Mouse (Mus musculus) Patski (cell line): ENCODE measurements around the gene Cog2. TPM values are rescaled to one million over a fixed set of nuclear protein-coding genes. Genes with fewer than 3 reads are reported as not detected.
A peak's percentile ranks its signal among the peaks of the same experiment; 100 is the strongest.

Experiments
- ATAC-seq: fragments of 100-300 bp; one replicate; pipeline ENCODE4 v1.8.0; 2021
- CTCF ChIA-PET: fragments of 350-600 bp; sonication (Branson Sonifier 250); formaldehyde crosslinking; loops from one replicate; lab custom pipeline; 2022; ENCODE audit warnings: inconsistent platforms; lab: Charles Lee
- POLR2A ChIA-PET: fragments of 350-600 bp; sonication (Branson Sonifier 250); formaldehyde crosslinking; loops from one replicate; lab custom pipeline; 2022; ENCODE audit warnings: antibody characterized with exemption, inconsistent platforms; lab: Charles Lee
- DNase-seq: peaks from one replicate; pipeline ENCODE4 v3.0.0-alpha.2; 2011; ENCODE audit warnings: low read depth, low spot score
- H3K27me3 ChIP-seq: fragments of 371-371 bp; one replicate; pipeline ENCODE4 v1.5.1; 2021
- CTCF ChIP-seq: fragments of 100-300 bp; IDR thresholded peaks from one replicate; pipeline ENCODE4 v1.5.1; 2021
- in situ Hi-C: fragments of 300-500 bp; cut with MboI; formaldehyde crosslinking; loops from 3 replicates; pipeline ENCODE4 v1.11.1; 2018; ENCODE audit warnings: low pct_unique_long_range_greater_than_20kb, mixed read lengths
- polyA plus RNA-seq: library from polyadenylated mRNA; unstranded; gene quantifications from one replicate; pipeline ENCODE4 v1.2.3, GENCODE M21; 2021

The Cog2 gene
- 41.6 TPM for polyA plus RNA-seq

DNA sequence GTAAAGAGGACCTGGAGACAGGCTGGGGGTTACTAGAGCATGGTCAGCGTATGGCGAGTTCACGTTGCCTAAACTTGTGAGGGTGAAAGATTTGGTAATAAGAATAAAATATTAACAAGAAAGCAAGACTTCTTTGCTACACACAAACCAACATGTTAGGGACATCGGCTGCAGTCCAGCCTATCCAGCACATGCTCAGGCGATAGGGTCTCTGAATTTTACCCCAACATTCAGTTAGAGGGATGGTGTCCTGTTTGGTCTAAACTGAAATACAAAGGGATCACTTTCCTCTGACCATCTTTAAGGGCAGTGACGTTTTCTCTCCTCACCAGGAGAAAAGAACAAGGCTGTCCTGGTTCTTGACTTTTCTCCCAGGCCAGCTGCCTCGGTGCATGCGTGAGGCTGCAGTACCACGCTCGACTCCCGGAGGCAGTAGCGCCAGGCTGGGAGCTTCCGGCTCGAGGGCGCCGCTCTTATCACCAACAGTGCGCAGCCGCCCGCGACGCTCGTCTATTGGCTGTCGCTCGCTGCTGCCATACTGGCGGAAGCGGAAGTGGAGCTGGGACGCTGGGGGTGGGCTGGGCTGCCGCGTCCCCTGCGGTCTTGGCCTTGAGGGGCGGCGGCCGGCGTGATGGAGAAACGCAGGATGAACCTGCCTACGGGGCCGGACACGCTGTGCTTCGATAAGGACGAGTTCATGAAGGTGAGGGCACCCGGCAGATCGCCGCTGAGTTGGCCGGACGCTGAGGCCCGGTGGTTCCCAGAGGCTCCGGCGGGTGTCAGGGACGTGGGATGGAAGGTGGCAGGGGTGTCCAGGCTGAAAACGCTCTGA lies at the start of gene Cog2:
Cog2 (plus strand) TSS at position 519 of the 832 bp plus-strand sequence.
- TF ChIP-seq CTCF: peak; percentile 97
- CTCF ChIA-PET: interaction anchor here (1.2 to 1.3 kb wide), 2 partner anchors 21 to 50 kb away, joined by 3 read pairs; no protein-coding TSS in a partner anchor
- H3K27me3 ChIP-seq: no peaks in the 10 kb centered on the region
- ATAC-seq (peak; percentile 91), DNase-seq (peak; percentile 55)
- in situ Hi-C loops: no loop called here
- POLR2A ChIA-PET: interaction anchor here (0.6 kb wide), 1 partner anchor 22 kb away, joined by 3 read pairs; no protein-coding TSS in a partner anchor

DNA sequence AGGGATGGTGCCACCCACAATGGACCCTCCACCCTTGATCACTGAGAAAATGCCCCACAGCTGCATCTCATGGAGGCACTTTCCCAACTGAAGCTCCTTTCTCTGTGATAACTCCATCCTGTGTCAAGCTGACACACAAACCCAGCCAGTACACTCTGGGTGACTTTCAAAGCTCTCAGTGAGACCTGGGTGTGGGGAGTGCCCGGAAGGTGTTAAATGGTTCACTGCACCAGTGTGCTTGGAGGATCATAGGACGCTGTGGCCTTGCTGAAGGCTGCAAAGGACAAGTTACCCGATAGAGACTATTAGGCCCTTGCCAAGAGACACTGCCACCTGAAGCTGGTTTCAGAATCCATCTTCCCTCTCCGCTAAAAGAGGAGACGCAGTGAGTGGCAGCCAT lies 44.9 kb upstream of the Cog2 start:
- no peak for TF ChIP-seq CTCF
- POLR2A ChIA-PET: no interaction called here
- DNase-seq (no peak), ATAC-seq (no peak)
- H3K27me3 ChIP-seq: peaks cover 5% of the 10 kb centered on the region
- in situ Hi-C loops: no loop called here
- CTCF ChIA-PET: no interaction called here

DNA sequence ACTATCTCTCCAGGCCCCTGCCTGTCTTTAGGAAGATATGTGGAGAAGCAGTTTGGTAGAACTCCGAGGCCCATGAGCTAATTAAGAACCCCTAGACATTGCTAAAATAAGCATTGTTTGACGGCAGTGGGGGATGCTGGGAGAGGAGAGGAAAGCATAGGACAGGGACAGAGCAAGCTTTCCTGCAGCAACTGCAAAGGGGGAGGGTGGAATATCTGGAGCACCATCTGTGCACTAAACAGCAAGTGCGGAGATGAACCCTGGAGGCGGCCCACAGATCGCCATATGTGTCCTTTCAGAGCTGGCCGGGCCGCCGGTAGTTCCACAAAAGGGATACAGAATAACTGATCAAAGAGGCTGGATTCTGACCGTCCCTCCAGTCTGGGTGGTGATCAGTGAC lies 43.9 kb upstream of the Cog2 start:
- DNase-seq (no peak), ATAC-seq (no peak)
- in situ Hi-C loops: no loop called here
- ChIA-PET POLR2A (interaction anchor here (0.6 kb wide), 1 partner anchor 201 kb away, joined by 3 read pairs; no protein-coding TSS in a partner anchor), CTCF (no interaction called here)
- TF ChIP-seq CTCF: no peak
- H3K27me3 ChIP-seq: peaks cover 5% of the 10 kb centered on the region

DNA sequence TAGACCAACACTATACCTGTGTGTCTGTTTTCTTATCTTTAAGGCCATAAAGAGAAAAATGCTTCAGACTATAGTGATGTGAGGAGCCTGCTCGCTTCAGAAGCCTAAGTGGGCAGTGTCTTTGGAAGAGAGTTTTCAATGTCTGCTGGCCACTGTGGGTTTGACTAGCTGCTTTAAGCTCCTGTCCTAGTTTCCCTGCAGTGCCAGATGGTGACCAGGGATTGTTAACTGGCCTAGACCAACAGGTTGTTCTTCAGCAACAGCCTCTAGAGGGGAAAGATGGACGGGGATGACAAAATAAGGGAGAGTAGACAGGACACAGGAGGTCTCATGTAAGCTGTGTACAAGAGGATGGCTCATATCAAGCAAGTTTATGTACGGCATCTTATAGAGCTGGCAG lies 41.3 kb upstream of the Cog2 start:
- ChIA-PET POLR2A (no interaction called here), CTCF (no interaction called here)
- DNase-seq: no peak
- TF ChIP-seq CTCF: no peak
- ATAC-seq: no peak
- in situ Hi-C loops: no loop called here
- no peaks in the 10 kb centered on the region for H3K27me3 ChIP-seq

DNA sequence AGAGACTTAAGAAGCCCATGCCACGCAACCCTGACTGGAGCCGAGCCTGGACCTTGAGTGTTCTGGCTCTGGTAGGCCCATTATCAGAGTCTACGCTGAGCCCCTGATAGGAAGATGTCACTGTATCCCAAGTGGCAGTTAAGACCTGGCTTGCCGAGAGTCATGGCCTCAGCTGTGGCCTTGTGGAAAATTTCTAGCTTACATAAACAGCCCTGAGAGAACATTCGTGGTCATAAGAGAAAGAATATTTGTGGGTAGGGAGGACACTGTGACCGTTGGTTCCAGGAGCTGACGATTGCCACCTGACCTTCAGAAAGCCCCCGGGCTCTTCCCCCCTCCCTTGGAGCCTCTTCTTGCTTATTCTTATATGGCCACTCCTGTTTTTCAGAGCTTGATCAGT lies 40.2 kb upstream of the Cog2 start:
- TF ChIP-seq CTCF: no peak
- H3K27me3 ChIP-seq: no peaks in the 10 kb centered on the region
- CTCF ChIA-PET: no interaction called here
- ATAC-seq: no peak
- in situ Hi-C loops: no loop called here
- POLR2A ChIA-PET: no interaction called here
- no peak for DNase-seq

DNA sequence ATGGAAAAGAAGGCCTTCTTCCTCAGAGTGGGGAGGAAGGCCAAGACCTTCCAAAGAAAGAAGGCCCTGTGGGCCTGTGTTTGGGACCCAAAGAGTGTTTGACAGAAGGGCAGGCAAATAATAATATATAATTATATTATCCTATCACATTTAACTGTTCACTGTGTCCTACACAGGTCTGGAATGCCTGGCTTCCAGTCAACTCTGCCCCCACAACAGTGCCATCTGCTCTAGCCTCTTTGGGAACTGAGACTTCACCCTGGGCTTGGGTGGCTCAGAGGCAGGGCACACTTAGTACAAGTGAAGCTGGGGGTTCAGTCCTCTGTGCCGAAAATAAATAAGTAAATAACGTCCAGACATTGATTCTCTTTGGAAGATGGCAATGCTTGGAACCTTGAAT lies 37.8 kb upstream of the Cog2 start:
- no peak for TF ChIP-seq CTCF
- ATAC-seq: no peak
- DNase-seq: no peak
- ChIA-PET CTCF (no interaction called here), POLR2A (no interaction called here)
- no peaks in the 10 kb centered on the region for H3K27me3 ChIP-seq
- in situ Hi-C loops: no loop called here

DNA sequence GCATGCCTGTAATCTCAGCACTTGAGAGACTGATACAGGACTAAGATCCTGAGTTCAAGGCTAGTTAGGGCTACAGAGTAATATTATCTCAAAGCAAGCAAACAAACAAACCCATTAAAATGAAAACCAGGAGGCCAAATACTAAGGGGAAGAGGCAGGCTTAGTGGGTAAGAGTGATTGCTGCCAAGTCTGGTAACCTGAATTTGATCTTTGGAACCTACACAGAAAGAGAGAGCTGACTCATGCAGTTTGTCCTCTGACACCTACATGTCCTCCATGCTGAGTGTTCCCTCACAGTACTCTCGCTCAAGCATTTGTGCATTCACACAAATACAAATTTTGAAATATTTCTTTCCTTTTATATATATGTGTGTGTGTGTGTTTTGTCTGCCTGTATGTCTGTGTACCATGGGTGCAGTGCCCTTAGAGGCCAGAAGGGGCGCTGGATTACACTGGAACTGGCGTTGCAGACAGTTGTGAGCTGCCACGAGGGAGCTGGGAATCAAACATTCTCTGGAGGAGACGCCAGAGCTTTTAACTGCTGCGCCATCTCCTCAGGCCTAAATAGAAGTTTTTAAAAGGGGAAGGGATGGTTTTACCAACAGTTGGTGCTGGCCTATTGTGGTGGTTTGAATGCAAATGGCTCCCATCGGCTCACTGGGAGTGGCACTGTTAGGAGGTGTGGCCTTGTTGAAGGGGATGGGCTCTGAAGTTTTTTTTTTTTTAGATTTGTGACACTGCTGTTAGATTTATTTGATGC lies 37.0 kb upstream of the Cog2 start:
- DNase-seq: no peak
- no peak for TF ChIP-seq CTCF
- ChIA-PET CTCF (no interaction called here), POLR2A (no interaction called here)
- no peak for ATAC-seq
- in situ Hi-C loops: no loop called here
- H3K27me3 ChIP-seq: no peaks in the 10 kb centered on the region

DNA sequence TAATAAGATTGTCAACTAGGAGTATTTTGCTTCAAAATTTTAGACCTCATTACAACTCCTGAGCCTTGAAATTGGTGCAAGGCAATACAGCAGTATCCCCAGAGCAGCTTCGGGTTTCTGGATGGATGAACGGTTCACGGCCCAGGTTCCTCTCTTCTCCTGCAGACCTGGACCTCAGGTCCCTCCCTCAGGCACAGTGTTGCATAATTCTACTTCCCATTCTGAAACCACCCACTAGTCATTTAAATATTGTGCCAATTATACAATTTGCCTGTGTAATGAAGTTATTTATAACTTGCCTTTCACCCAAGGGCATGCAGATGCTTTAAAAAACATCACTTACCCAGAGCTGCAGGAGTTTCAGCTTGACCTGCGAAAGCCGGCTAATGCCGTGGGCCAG lies 31.3 kb upstream of the Cog2 start:
- in situ Hi-C loops: no loop called here
- ChIA-PET CTCF (no interaction called here), POLR2A (no interaction called here)
- ATAC-seq (no peak), DNase-seq (no peak)
- no peak for TF ChIP-seq CTCF
- H3K27me3 ChIP-seq: no peaks in the 10 kb centered on the region

DNA sequence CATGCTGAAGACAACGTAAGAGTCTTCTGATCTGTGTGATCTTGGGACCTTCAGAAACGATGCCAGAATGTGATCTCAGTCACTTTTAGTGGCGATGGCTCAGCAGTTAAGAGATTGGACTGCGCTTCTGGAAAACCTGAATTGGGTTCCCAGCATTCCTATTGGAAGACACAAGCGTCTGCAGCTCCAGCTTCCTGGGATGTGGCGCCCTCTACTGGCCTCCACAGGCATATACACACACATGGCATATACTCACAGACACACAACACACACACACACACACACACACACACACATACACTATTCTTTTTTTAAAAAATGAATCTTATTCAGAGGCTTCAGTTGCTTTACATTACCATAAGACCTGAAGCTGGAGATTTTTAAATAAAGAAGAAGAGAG lies 30.8 kb upstream of the Cog2 start:
- no peaks in the 10 kb centered on the region for H3K27me3 ChIP-seq
- DNase-seq: no peak
- ATAC-seq: no peak
- ChIA-PET POLR2A (interaction anchor here (0.9 kb wide), 1 partner anchor 57 kb away, joined by 3 read pairs; no protein-coding TSS in a partner anchor), CTCF (interaction anchor here (1.3 kb wide), 1 partner anchor 81 kb away, joined by 3 read pairs; no protein-coding TSS in a partner anchor)
- in situ Hi-C loops: no loop called here
- TF ChIP-seq CTCF: peak; percentile 50

DNA sequence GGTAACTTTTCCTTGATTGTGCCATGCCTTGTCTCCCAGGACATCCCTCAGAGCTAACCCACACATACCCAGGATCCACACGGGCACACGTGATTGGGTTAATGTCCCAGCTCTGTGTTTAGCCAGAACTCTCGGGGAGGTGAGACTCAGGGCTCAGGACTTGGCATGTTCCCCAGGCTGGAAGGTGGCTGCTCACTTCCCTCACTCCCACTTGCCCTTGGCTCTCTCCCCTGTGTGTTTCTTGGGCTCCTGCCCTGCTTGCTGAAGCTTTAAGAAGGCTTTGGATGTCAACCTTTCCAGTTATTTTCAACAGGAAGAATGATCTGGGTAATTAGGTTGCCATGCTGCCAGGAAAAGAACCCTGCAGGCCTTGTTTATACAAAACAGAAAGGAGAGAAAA lies 26.2 kb upstream of the Cog2 start:
- in situ Hi-C loops: no loop called here
- H3K27me3 ChIP-seq: no peaks in the 10 kb centered on the region
- DNase-seq (peak; percentile 93), ATAC-seq (peak; percentile 76)
- POLR2A ChIA-PET: interaction anchor here (0.7 kb wide), 1 partner anchor 413 kb away, joined by 10 read pairs; no protein-coding TSS in a partner anchor
- TF ChIP-seq CTCF: no peak
- CTCF ChIA-PET: interaction anchor here (1.2 to 1.7 kb wide), 4 partner anchors 11 to 91 kb away, joined by 3 to 4 read pairs (median 3); no protein-coding TSS in a partner anchor
